Comparison of ENCODE assay signal across 8 mouse cellular contexts in genomic region chr5:134650926-134651325, GRCm38 (mm10). TPM values are rescaled to one million over a fixed set of nuclear protein-coding genes. Genes with fewer than 3 reads are reported as not detected.
DNase-seq lines count a peak whose midpoint lies in the region; ATAC-seq lines count a peak whose summit lies in the region.

No protein-coding gene starts in this region.

- intact Hi-C loops in left cerebral cortex, postnatal 4 days (cut with DNase I), result no loop called here
- intact Hi-C loops in gastrocnemius, postnatal 14 days (cut with DNase I; ENCODE audit: low total_unique reads), result no loop called here

- peak; percentile 69 for ATAC-seq in megakaryocyte, adult 5-6 weeks (ENCODE audit: poor library complexity, severe bottlenecking)

- DNase-seq in cerebellum, adult 18-20 months, result peak; percentile 33 to 35
- DNase-seq in cerebellum, adult 11 months, result no peak
- peak; percentile 63 for DNase-seq in left cerebral cortex, postnatal 4 days
- DNase-seq in left cerebral cortex, adult 11 months (ENCODE audit: low spot score), result no peak
- DNase-seq in adrenal gland, postnatal 14 days, result peak; percentile 77
- peak; percentile 43 for DNase-seq in gastrocnemius, postnatal 14 days
- DNase-seq in thymus, postnatal 14 days, result peak; percentile 77

RNA-seq across cellular contexts. Expression of gene Eif4h, which starts 11.6 kb away (rescaled TPM):
- total RNA-seq in left cerebral cortex, postnatal 4 days (2021), result 100 to 1,000 TPM; 285 to 287 TPM
- total RNA-seq in adrenal gland, postnatal 14 days (2021), result 277 and 309 TPM in 2 replicates
- 100 to 1,000 TPM; 110 to 114 TPM for total RNA-seq in gastrocnemius, postnatal 14 days (2021)
- 160 and 176 TPM in 2 replicates for total RNA-seq in megakaryocyte, adult 5-6 weeks (2015)
- 191 and 197 TPM in 2 replicates for total RNA-seq in megakaryocyte, adult 5-6 weeks (2017)

RNA-seq across cellular contexts. Expression of gene Lat2, which starts 36.1 kb away (rescaled TPM):
- total RNA-seq in left cerebral cortex, postnatal 4 days (2021), result 1 to 10 TPM; 4.4 to 5.6 TPM
- total RNA-seq in adrenal gland, postnatal 14 days (2021), result 2.2 and 7.1 TPM in 2 replicates
- 1 to 10 TPM; 1.3 to 1.5 TPM for total RNA-seq in gastrocnemius, postnatal 14 days (2021)
- 87.7 and 91.1 TPM in 2 replicates for total RNA-seq in megakaryocyte, adult 5-6 weeks (2015)
- total RNA-seq in megakaryocyte, adult 5-6 weeks (2017), result 109 and 115 TPM in 2 replicates

RNA-seq across cellular contexts. Expression of gene Limk1, which starts 37.5 kb away (rescaled TPM):
- 10 to 100 TPM; 68.6 to 74.2 TPM for total RNA-seq in left cerebral cortex, postnatal 4 days (2021)
- total RNA-seq in adrenal gland, postnatal 14 days (2021), result 17.9 and 23.7 TPM in 2 replicates
- 1 to 10 TPM; 5.5 to 7.2 TPM for total RNA-seq in gastrocnemius, postnatal 14 days (2021)
- 9.5 and 11.8 TPM in 2 replicates for total RNA-seq in megakaryocyte, adult 5-6 weeks (2015)
- 7.5 and 8.3 TPM in 2 replicates for total RNA-seq in megakaryocyte, adult 5-6 weeks (2017)

Comparison
In these comparisons a context has a peak if more than half of its experiments do, and no peak if none do; other contexts are left out.
1. DNase-seq: peak in cerebellum, adult 18-20 months (2 of 2), left cerebral cortex, postnatal 4 days (single experiment), adrenal gland, postnatal 14 days (single experiment), gastrocnemius, postnatal 14 days (single experiment) and thymus, postnatal 14 days (single experiment); none in cerebellum, adult 11 months (single experiment) and left cerebral cortex, adult 11 months (single experiment).
2. RNA of gene Lat2, which starts 36.1 kb away (total RNA-seq): 87.7 to 115 TPM in megakaryocyte, adult 5-6 weeks; 4.4 to 5.6 TPM in left cerebral cortex, postnatal 4 days, 2.2 to 7.1 TPM in adrenal gland, postnatal 14 days and 1.3 to 1.5 TPM in gastrocnemius, postnatal 14 days; every median in the first group is over 10 times any median in the second.